Mouse (Mus musculus) lung, postnatal 4 days (tissue): ENCODE measurements around the gene Mmgt1.

Experiments
- DNase-seq, 2 experiments: peaks; one replicate each; pipeline ENCODE4 v3.0.0; 2021

Mmgt1 gene

DNA sequence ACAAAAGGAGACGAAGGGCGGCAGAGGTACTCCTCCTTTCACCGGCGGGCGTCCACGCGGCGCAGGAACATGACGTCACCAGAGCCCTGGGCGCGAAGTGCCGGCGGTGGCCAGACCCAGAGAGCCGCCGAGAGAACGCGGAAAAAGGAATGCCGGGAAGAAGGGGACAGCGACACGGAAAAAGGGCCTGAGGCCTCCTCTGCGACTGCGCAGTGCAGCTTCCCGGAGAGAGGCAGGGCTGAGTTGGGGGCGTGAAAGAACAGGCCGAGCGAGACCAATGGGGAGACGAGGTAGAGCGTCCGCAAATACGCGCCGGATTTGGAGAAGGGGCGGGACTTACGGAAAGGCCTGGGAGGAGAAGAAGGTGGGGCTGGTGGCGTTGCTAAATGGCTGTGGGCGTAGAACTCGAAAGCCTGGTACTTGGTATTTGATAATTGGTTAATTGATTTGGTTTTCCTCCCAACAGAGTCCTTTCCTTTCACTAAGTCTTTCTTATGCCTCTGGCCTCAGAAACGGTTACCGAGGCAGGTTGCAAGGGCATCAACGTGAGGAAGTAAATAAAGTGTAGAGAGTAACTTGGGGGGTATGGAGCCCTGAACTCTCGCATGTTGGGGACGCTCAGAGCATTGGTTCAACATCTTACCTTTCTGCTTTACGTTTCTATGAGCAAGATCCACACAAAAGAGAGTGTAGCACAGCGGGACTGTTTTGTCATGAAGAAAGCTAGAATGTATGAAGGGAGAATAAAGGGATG is at the start of gene Mmgt1:
Gene Mmgt1, minus strand, starts transcription at position 183 of the 754 bp plus-strand sequence.
- DNase-seq = peak; percentile 93 to 97

DNA sequence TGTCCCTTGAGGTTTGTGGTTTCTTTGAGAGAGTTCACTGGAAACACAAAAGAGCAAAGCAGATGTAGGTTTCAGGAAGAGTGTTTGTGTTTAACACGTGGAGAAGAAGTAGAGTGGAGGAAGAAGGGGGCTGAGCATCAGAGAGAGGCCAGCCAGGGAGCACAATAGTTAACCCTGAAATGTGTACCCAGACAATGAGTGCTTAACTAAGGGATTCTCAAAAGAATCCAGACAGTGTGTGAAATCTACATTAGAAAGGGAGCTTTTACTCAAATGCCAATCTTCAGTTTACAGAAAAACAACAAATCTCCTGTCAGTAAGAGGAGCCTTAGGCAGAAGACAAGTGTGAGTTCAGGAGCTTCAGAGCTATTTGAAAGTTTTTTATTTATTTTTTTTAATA is 42.2 kb upstream of the Mmgt1 start:
- no peak for DNase-seq

DNA sequence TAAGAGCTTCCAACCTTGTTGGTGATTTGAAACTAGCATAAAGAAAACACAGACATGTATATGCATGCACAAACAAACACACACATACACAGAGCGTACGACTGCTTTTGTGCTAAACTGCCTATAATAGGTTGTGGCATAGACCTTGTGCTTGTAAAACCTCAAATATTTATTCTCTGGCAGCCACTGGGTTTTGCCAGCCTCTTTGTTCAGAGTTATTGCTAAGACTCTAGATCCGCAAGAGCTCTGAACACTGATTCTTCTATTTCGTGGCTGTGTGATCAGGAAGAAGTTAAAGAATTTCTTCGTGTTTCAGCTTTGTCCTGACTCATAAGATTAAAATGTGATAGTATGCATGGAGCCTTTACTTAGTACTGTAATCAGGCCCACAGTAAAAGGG is 38.3 kb upstream of the Mmgt1 start:
- DNase-seq = no peak

DNA sequence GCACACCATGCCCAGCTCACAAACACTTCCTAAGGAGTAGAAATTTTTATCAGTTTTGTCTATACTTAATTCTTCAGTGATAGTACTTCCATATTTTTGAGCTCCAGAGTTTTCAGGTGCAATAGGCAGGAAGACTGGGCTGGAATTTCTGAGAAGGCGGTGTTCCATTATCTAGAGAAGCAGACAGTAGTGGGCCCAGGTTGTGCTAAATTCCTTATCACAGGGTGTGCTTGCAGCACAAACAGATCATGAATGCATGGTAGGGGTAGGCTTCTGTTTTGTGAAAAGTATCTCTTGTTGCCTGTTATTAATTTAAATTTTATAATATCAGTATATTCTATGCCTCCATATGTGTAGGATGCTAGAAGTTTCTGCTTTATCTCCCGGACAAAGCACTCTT is 17.4 kb upstream of the Mmgt1 start:
- DNase-seq = no peak

DNA sequence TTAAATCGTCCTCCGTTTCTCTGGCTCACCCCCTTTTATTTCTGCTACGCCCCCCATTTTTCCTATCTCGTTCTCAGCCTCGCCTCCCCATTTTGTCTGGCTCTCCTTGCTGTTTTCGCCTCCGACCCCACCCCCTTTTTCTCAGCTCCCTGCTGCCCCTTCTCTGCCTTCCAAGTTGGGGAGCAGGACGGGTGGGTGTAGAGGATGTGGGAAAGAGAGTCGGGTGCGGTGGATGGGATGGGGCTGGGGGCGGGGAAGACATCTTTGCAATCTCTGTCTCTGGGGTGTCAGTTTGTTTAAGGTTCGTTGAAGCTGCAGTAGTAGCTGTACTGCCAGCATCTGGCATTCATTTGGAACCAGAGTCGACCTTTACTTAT is 12.4 kb upstream of the Mmgt1 start:
- no peak for DNase-seq

DNA sequence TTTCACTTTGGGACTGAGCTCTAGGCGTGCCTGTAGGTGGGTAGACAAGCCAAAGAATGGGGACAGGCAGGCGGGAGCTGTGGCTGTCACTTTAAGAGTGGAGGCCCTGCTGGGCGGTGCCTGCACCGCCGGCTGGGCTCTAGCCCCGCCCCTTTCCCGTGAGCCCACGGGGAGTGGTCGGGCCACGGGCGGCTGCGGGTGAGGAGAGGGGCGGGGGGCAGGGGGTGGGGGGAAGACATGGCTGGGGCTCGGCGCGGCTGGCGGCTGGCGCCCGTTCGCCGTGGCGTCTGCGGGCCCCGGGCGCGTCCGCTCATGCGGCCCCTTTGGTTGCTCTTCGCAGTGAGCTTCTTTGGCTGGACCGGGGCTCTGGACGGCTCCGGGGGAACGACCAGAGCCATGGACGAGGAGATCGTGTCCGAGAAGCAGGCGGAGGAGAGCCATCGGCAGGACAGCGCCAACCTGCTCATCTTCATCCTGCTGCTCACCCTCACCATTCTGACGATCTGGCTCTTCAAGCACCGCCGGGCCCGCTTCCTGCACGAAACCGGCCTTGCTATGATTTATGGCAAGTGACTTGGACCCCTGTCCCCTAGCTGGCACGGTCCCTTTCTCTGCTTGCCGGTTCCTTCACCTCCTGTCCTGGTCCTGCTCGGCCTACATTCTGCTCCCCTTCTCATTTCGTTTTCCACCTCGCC is 11.9 kb upstream of the Mmgt1 start, which contains the start of gene Slc9a6:
Gene Slc9a6, plus strand, starts transcription at position 135 of the 695 bp plus-strand sequence.
- DNase-seq = peak; percentile 79 to 90

DNA sequence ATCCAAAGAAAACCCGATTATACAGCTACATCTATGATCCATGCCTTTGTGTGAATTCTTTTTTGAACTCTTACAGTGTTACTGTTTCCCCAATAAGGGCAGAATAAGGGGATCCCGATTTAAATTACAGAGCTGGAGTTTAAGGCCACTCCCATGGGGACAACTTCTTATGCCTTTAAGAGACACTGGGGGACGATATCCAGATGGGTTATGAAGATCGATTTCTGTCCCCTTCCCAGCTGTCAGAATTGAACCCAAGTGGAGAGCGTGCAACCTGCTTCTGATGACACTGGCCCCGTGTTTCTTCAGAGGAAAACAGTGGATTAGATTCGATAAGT is 11.4 kb upstream of the Mmgt1 start:
- DNase-seq = no peak

DNA sequence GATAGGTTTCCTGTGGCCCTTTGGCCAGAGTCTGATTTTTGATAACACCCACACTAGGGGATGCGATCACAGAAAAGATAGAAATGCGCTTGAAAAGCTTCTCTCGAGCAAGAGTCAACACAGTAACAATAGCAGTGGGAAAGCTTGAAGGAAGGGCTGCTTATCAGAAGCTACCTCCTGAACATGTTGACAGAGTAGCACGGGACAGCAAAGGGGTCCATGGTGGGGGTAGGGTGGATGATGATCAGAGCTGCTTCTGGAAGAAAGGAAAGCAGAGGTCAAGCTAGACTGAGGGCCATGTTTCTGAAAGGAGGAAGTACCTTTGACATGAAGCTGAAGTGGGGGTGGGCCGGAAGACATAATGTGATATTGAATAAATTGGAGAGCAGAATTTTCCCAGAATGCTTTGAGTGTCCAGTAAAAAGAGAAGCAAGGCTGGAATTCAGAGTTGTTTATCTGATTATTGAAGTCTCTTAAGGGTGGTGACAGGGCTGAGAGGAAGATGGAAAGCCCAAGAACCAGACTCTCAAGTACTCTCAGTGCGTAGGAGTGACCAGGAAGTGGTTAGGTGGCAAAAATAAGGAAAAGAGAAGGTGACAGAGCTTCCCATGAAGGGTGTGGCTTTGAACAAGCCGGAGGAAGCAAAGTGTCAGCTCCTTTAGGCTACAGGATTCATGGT is 9.3 kb upstream of the Mmgt1 start:
- DNase-seq = peak in 1 of 2 experiments; percentile 13

DNA sequence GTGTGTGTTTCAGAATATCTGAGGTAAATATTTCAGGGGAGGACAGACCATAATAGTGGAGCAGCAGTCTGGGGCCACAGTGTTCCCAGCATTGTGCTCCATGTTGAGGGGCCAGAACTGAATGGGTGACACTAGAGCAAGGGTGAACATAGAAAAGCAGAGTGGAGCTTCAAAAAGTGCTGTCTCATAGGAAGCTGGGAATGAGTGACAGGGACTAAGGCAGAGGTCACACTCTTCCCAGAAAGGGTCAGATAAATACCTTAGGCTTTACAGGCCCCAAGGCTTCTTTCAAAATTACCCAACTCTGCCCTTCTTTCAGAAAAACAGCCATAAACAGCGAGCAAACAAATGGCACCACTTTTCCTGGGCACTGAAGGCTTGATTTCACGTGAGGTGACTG is 8.7 kb upstream of the Mmgt1 start:
- no peak for DNase-seq

DNA sequence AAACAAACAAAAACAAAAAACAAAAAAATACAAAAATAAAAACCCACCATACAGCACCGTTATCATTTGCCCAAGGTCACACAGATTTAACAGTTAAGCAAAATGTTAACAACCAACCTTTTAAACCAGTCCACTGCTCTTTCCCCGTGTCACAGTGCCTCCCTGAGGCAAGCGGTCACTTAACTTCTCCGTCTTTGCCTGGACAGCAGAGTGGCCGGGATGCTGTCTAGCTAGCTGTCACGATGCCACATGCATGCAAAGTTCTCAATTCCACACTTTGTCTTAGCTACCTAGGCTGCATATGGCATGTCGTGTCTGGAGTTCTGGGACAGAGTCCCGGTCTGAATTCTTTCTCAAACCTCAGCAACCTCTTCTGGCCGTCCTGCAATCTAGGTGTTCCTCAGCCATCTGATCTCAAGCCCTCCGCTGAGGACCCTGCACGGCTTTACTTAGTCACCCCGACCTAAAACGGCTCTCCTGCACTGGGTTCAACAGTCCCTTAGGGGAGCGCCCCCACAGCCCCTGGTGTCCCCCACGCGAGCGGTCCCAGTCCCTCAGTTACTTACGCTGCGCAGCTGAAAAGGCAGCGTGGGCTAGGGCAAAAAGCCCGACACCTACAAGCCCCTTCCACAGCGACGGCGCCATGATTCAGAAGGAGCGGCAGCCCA is 516 bp downstream of the Mmgt1 start:
- DNase-seq = peak; percentile 28 to 39

DNA sequence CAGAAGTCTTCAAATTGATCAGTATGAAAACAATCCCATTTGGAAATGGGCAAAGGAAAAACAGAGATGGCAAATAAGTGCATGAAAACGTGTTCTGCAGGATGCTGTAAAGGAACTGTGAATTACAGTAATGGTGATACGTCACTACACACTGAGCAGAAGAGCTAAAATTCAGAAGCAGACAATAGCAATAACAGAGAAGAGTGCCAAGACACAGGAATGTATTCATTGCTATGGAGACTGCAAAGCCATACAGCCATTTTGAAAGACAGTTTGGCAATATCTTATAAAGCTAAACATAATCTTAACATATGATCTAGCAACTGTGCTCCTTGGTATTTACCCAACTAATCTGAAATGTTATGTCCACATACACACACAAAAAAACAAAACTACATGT is 19.7 kb downstream of the Mmgt1 start:
- no peak for DNase-seq

DNA sequence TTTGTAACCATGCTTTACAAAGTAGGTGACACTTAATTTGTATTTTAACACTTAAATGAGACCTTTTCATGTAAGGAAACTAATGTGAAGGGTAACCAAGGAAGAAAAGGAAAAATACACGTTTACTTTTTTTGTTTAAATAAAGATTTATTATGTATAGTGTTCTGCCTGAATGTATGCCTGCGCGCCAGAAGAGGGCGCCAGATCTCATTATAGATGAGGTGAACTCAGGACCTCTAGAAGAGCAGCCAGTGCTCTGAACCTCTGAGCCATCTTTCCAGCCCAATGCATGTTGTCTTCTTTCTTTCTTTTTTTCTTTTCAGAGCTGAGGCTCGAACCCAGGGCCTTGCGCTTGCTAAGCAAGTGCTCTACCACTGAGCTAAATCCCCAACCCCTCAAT is 25.4 kb downstream of the Mmgt1 start:
- DNase-seq = peak in 1 of 2 experiments; percentile 21

DNA sequence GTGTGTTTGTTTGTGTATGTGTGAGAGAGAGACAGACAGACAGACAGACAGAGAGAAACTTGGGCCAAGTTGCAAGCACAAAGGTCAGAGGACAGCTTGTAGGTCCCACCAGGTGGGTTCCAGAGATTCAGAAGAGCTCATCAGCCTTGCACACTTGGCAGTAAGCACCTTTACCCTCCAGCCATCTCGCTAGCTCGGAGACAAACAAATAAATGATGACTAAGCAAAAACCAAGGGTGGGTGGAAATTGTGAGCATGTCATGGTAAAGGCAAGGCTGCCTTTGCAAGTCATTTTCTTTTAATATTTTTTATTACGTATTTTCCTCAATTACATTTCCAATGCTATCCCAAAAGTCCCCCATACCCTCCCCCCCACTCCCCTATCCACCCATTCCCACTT is 44.3 kb downstream of the Mmgt1 start:
- no peak for DNase-seq

DNA sequence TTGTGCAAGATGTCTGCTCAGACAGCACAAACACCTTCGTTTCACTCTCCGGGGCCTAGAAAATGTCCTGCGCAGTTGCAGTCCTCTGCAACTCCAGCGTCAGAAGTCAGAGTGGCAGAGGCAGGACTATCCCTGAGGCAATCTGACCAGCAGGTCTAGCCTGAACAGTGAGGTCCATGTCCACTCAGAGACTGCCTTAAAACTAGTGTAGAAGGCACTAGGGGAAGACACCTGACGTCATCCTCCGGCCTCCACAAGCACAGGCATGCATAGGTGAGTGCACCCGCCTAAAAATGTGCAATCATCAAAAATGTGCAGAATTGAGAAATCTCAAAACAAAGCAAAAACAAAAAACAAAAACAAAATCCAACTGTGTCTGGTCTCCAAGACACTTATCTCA is 48.4 kb downstream of the Mmgt1 start, which contains the start of gene Gm648:
Gene Gm648, minus strand, starts transcription at position 101 of the 400 bp plus-strand sequence.
- DNase-seq = no peak

DNA sequence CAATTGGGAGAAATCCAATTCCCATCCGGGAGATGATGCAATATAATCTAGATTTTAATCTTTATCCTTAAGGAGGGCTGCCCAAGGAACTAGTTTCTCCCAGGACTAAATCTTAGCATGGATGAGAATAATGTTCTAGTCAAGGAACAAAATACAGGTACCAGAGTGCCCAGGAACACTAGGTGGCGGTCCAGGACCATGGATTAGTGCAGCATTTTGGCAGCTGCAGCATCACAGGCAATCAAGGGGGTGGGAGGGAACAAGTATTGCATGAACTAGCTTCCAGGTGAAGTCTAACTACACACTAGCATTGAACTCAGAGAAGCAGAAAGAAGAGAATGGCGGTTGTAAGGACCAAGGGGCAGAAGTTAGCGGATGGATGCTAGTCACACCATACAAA is 60.7 kb downstream of the Mmgt1 start:
- DNase-seq = peak; percentile 25 to 30
